Mouse (Mus musculus) naive thymus-derived CD4-positive, alpha-beta T cell, adult 2 months (primary cell): ENCODE measurements around the gene Lancl2.

Experiments used
- DNase-seq: peaks from one replicate; pipeline ENCODE4 v3.0.0-alpha.2; 2011; ENCODE audit warnings: low read depth

The Lancl2 gene

DNA sequence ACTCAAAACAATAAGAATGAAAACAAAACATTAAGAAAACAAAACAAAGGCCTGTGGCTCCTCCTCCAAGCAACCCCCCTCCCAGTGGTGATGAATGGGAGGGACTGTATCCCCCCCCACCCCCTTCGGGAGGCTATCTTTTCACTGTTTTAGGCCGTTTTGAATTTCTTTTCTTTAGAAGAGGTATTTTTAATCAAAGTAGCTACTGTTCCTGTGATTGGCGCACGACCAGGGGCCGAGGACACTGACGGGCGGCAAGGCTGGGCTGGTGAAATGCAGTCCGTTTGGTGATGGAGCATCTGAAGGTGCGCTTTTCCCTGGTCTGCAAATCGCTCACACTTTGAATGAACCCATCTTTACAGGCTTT is at the start of gene Lancl2:
TSS of gene Lancl2 (plus strand) at position 165 of the 367 bp plus-strand sequence.
- DNase-seq = no peak

DNA sequence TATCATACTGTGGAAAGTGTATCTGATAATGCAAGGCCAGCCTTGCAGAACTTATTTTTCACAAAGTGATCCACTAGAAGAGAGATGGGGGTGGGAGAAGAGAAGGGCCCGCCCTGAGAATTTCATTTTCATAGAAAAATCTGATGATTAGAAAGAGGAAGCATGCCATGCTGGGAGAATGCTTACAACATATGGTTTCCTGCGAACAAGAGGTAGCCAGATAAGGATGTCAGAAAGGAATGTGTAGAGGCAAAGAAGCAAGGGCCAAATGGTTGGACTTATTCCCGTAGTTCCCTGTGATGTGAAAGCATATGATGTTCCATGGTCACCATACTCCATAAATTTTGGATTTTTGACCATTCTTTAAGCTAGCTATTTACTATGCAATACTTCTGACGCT is 41.0 kb upstream of the Lancl2 start:
- no peak for DNase-seq

DNA sequence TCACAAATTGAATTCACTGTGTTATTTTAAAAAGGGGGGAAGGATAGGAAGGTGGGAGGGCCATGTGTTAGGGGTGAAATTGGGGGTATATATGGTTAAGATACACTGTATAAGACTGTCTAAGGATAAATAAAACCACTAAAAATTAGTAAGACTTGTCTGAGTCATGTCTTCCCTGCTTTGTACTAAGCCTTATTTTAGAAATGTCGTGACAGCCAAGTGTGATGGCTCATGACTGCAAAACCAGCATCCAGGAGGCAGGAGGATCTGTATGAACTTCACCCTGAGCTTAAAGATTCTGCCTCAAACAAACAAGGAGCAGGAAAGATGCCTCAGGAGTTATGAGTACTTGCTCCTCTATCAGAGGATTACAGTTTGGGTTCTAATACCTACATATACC is 18.2 kb upstream of the Lancl2 start:
- no peak for DNase-seq

DNA sequence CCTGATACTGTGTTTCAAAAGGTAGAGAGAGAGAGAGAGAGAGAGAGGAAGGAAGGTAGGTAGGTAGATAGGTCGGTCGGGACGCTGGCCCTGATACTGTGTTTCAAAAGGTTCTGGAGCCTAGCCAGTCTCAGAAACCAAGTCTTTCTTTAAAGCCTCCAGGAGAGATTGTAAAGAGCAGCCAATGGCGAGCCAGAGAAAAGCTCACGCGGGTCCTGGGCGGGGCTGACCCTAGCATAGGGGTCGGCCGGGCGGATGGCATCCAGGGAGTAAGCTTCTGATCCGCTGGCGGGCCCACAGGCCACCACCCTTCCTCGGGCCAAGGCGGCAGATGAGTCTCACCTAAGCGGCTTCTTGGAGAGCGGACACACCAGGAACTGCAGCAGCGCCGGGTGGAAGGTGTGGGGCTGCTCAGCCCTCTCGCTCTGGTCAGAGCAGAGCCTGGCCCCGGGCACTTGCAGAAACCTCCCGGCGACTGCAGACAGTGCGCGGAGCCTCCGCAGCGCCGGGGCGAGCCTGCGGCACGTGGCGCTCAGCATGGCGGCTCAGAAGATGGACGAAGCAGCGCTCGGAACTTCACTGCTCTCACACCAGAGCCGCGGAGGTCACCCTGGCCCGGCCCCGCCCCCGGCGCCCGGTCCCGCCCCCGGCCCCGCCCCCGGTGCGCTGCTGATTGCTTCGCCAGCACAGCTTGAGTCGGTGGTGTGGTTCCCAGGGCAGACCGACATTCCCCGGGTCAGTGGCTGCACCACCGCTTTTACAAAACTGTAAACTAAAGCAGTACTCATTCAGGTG is 10.7 kb upstream of the Lancl2 start, which contains the start of gene Pyurf:
TSS of gene Pyurf (minus strand) at position 612 of the 795 bp plus-strand sequence.
- DNase-seq = peak; percentile 92

DNA sequence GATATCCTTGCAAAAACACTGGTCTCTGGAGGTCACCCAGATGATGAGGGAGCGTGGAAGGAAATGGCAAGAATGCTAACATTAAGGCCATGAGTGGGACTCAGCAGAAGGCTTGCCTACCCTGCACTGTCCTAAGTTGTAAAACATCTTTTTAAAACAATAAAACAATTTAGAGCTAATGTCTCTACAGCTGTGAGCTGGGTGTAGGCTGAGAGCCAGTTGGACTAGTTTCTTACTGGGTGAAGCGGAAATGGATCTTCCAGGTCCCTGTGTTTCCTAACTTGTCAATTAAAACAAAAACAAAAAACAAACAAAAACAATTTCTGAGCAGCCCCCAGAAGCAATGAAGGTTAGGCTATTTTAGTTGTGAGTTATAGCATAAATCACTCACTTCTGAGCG is 9.2 kb upstream of the Lancl2 start:
- no peak for DNase-seq

DNA sequence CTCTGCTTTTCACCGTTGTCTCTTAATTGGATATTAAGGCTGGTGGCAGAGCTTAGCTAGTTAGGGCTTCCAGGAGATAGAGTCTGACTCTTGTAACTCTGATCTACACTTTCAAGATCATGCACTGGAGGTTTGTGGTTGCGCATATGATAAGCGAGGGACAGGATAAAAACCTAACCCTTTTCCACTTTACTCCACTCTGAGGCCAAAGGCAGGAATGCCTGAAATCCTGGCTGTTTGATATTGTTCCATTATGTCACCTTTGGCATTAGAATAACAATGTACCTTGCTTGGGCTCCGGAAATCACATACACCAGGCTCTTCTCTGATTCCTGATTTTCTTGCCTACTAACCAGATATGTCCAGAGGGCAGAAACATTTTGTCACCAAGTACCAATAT is 654 bp upstream of the Lancl2 start:
- no peak for DNase-seq

DNA sequence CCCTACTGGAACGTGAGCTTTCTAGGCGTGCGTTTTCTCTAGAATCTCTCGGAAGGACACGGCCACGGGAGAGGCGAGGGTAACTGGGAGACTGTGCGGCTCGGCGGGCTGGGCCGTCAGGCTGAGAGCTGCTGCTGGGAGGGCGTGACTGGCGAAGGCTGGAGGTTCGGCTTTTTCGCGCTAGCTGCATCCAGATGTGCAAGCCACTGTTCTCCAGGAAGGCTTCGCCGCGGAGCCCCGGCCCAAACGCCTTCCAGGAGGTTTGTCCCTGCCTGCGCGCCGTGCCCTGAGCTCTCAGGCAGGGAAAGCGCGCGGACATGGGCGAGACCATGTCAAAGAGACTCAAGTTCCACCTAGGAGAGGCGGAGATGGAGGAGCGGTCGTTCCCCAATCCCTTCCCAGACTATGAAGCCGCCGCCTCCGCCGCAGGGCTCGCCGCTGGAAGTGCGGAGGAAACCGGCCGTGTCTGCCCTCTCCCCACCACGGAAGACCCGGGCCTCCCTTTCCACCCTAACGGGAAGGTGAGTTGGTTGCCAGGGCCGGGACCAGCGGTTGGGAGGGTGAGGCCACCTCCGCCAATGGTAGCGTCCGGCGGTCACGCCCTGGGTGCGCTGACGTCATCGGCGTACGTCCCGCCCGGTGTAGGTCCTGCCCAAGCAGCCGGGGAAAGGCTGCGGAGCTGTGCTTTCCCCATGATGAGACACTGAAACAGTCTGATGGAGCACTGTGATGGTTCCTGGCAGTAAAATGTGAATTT is 581 bp downstream of the Lancl2 start:
- DNase-seq = peak; percentile 95

DNA sequence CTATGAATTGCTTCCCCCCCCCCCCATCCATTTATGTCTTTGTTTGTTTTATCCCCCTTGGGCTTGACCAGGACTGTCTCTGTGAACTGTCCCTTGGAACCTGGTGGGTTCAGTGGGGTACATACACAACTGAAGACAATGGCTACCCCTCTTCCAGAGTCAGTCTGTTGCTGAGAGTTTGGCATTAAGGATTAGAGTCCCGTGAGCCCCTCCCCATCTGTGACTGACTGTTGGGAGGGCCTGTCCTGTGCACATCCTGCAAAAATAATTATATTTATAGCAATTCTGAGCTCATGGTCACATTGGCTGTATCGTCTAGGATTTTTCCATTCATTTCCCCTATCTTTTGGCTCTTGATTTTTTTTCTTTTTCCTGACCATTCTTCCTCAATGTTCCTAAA is 1.4 kb downstream of the Lancl2 start:
- DNase-seq = no peak

DNA sequence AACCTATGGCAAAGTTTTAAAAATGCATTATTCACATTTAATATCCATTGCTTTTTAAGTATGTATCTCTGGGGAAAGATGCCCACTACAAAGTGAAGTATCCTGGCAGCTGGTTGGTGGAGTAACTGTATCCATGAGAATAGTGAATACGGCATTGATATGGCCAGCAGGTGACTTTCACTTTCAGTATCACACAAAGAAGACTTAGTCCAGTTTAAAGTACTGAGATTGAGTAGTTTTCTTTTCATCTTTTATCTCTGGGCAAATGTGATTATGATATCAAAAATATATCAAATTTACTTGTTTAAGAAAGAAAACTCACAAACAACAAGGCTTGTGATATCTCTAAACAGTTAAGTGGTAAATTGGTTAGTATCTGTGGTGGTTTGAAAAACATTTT is 4.4 kb downstream of the Lancl2 start:
- peak; percentile 51 for DNase-seq

DNA sequence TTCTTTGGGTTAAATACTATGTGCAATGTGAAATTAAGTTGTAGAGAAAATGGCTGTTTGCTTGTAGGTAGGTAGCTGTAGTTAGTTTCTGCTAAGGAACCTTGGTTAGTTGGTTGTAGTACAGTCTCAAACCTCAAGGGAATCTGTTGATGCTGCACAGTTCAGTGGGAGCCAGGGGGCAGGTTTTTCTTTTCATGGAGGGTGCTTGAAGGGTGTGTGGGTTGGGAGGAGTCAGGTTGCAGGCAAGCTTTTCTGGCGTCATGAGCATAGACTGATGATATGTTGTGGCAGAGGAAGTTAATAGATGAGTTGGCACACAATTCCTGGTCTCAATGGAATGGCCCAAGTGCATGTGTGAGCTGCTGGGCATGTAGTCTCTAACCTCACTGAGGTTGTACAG is 9.4 kb downstream of the Lancl2 start:
- peak; percentile 11 for DNase-seq

DNA sequence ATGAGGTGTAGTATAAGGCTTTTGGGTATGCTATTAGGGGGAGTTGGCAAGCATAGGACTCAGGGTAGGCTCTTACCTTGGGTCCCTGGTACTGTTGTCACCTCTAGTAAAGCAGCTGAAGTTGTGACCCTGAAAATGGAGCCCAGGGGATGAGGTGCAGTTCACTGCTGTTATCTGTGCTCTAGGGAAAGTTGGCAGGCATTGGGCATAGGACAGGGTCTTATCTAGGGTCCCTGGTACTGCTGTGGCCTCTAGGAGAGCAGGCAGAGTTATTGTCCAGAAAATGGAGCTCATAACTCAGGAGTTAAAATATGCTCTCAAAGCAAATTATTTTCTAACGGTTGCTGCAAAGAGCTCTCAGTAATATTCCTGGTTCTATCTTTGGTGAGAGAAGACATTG is 19.0 kb downstream of the Lancl2 start:
- DNase-seq = no peak

DNA sequence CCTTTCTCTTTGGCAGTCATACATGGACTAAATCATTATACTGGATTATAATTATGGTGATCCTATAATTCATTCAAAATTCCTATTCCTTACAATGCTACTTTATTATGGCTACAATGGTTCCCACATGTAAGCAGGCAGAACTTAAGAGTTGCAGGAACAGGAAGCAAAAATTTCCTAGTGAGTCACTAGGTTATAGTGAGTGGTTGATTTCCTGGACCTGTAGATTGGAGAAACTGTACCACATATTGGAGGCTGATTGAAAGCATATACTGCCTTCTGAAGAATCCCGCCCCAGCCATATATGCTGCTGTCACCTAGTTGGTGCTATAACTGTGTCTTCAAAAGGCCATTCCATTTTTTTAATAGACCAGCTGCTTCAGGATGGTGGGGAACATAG is 40.4 kb downstream of the Lancl2 start:
- DNase-seq = no peak

DNA sequence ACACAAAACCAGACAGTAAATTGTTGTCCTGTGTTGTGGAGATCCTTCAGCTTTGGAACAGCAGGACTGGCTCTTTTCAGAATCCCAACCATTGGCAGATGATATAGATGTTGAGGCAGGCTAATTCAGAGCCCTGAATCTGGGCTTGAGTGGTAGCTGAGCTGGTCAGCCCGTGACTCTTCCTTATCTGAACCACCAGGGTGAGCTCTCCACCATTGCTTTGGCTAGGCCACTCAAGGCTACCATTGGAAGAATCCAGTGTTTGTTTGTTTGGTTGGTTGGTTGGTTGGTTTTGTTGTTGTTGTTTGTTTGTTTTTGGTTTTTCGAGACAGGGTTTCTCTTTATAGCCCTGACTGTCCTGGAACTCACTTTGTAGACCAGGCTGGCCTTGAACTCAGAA is 41.0 kb downstream of the Lancl2 start:
- peak; percentile 20 for DNase-seq

DNA sequence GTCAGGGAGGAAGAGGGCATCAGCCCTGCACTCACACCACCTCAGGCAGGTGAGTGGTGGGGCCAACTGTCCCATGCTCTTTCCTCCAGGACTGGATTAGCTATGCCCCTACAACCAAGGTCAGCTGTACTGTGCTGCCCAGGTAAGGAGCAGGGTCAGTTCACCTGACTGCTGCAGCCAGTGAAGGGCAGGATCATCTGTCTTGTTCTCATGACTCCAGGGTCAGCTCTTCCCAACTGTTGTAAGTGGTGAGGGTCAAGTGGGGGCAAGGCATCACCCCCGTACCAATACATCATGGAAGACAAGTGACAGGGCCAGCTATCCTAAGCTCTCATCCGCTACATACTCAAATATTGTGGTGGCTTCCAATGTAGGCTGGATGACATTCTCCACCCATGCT is 41.8 kb downstream of the Lancl2 start:
- DNase-seq = no peak

DNA sequence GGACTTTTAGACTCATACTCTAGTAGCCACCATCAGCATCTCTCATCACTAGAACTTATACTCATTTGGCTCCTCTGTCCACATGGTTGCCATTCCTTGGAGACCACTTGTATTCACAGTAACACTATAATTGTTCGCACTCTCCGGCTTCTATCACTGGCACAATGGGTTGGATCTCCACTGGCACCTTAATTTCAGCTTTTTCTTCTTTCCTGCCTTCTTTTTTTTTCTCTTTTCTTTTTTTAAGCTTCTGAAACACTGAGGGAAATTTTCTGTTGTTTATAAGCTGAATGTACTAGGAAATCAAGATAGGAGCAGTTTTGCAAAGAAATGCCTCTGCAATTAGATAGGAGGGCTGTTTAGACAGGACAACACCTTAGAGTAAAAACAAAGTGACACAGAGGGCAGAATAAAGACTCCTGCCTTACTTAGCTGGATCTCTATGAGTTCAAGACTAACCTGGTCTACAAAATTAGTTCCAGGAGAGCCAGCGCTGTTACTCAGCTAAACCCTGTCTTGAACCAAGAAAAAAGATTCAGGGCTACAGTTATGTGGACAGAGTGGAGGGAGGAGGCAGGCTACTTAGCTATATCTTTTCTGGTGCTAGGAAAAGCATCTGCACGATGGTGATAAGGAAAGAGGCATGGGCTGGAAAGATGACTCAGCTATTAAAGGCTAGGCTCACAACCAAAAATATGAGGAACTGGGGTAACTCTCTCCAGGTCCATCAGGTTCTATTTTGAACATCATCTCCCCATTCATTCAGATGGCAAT is 42.8 kb downstream of the Lancl2 start:
- DNase-seq = no peak

DNA sequence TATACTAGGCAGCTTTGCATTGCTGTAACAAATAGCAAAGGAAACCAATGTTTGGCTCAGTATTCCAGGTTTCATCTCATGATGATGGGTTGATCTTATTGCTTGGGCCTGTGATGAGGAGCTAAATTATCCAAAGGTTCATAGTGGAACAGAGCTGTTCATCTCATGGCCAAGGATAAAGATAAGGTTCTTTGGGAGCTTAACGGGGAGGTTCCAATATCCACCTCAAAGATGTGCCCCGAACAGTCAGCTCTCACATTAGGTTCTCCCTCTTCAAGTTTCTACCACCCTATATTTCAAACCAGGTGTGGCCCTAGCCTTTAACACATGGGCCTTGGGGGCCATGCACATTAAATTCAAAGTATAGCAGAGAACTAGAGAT is 43.4 kb downstream of the Lancl2 start:
- DNase-seq = no peak

DNA sequence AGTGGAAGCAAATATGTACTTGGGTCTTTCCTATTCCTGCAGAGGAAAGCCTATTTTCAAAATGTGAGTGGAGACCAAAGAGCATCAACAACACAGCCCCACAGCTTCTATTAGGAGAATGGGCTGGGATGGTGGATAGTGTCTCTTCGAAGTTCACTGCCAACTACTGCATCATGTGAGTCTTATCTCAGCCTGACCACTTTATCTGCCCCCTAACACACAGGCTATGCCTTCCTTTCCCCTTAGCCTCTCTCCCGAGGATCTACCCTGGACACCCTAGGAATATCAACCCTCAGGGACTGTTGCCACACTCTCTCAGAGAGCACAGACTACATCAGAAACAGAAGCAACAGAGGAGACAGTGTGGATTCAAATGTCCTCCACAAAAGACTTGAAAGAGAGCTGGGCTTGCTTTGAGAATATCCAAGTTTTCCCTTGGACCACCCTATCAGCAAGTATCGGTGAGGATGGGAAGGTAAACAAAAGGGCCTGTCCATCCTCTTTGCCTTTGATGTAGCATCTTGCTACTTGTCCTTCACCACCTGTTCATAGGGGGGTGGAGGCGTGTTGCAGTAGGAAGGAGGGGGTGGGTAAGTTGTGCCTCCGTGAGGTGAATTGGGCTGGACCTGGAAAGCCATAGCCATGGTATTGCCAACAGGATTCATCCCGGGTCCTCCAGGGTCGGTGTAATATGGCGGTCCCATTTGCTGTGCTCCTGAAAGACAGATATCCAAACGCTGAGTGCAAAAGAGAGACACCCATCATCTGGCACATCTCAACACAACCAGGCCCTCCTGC is 51.8 kb downstream of the Lancl2 start:
- DNase-seq = no peak

DNA sequence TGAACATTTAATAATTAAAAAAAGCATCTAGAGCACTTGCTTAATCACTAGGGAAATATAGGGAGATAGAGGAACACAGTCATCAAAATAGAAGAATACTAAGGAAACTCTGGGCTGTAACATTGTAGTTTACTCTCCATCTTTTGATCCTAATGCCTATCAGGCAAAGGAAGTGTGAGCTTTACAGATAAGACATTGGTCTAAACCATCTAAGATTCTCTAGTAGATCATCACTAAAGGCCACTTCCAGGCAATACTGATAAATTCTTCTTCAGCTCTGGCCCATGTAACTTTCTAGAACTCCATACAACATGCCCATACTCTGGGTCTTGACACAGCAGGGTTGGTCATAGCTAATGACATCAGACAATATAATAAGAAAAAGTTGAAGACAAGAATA is 60.7 kb downstream of the Lancl2 start:
- DNase-seq = no peak

DNA sequence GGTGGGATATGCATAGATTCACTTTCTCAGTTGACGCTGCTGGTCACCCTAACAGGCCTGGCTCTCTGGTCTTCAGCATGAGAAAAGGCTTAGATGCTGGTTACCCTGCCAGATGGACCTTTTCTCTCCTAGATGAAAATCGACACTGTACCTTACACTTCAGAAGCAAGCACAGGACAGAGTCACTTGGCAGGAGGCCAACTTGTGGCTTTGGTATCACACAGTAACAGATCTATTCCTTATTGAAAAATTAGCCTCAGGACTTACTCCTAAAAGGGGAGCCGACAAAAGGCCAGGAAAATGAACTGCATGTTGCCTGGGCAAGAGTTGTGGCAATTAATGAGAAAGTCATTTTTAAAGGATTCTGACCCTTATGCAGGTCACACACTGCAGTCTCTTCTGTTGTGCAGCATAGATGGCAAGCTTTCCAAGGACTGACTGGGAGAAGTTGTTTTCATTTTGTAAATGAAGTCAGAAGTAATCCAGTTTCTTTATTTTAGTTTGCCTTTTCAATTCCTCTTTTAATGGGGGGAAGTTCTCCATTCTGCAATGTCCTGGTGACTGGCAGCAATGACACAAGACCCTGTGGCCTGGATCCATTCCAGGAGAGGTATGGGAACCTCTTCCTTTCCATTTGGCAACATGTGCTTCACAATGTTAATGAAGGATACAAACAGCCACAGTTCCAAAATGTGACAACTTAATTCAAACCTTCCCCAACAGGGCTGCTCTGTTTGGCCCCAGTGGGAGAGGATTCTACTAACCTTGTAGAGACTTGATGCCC is 62.9 kb downstream of the Lancl2 start:
- DNase-seq = no peak

DNA sequence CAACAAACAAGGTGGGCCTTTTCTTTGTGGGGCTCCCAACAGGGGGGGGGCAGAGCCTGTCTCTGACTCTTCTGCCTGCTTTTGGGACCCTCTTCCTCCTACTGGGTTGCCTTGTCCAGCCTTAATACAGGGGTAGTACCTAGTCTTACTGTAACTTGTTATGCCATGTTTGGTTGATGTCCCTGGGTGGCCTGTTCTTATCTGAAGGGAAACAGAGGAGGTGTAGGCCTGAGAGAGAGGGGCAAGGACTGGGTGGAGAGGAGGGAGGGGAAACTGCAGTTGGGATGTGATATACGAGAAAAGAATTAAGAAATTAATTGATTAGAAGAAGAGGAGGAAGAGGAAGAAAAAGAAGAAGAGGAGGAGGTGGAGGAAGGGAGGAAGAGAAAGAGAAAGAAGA is 63.9 kb downstream of the Lancl2 start:
- DNase-seq = no peak
